Mouse (Mus musculus) liver, embryonic 14.5 days (tissue): ENCODE measurements at regions not wholly inside any gene's neighbourhood (a gene's known extent, or its start where the extent isn't known, plus 50 kb on each side); places are given as distances from the start of the nearest gene placed in this dataset.

ENCODE experiments used
- ATAC-seq: fragments of 200-750 bp; cut with Nextera tagmentation; 2 replicates; pipeline ENCODE4 v1.8.0; 2017; ENCODE audit warnings: moderate number of reproducible peaks, mild to moderate bottlenecking, moderate library complexity; ENCODE audit not compliant: insufficient read depth
- DNase-seq, 3 experiments: peaks; one replicate each; pipeline ENCODE4 v3.0.0-alpha.2; 2012 to 2013; ENCODE audit warnings: low read depth in 3 of 3, low spot score in 3 of 3
- H3K27ac ChIP-seq: fragments of 300-500 bp; sonication (generic); 2 replicates; pipeline ENCODE4 v1.5.1; 2014; ENCODE audit warnings: moderate library complexity, mild to moderate bottlenecking, control low read depth, inconsistent platforms
- H3K27me3 ChIP-seq: fragments of 300-500 bp; sonication (generic); 2 replicates; pipeline ENCODE4 v1.6.1; 2014; ENCODE audit warnings: mild to moderate bottlenecking, low read length, moderate library complexity; ENCODE audit not compliant: control insufficient read depth, insufficient read depth
- H3K36me3 ChIP-seq: fragments of 300-500 bp; sonication (generic); replicated peaks from 2 replicates; pipeline ENCODE4 v1.6.1; 2014; ENCODE audit warnings: low read depth; ENCODE audit not compliant: control insufficient read depth, insufficient read depth
- H3K4me1 ChIP-seq, 2 experiments: fragments of 200-500 bp in 1 of 2; fragments of 300-500 bp in 1 of 2; sonication (generic) in 1 of 2; replicated peaks; 2 replicates each; pipeline ENCODE4 v1.6.1; 2012 to 2014; ENCODE audit warnings: antibody characterized with exemption in 1 of 2, inconsistent platforms in 1 of 2, low read length in 1 of 2; ENCODE audit not compliant: control insufficient read depth in 2 of 2, insufficient read depth in 2 of 2
- H3K4me2 ChIP-seq: fragments of 300-500 bp; sonication (generic); 2 replicates; pipeline ENCODE4 v1.6.1; 2014; ENCODE audit warnings: low read depth, mild to moderate bottlenecking, control low read depth, moderate library complexity
- H3K4me3 ChIP-seq, 2 experiments: fragments of 200-500 bp in 1 of 2; fragments of 300-500 bp in 1 of 2; sonication (generic) in 1 of 2; 2 replicates each; pipeline ENCODE4 v1.5.1; 2012 to 2014; ENCODE audit warnings: low read depth in 2 of 2, low read length in 2 of 2, mild to moderate bottlenecking in 2 of 2, control low read depth in 1 of 2, inconsistent platforms in 1 of 2, moderate library complexity in 1 of 2; ENCODE audit not compliant: insufficient read depth in 1 of 2
- H3K9ac ChIP-seq: fragments of 300-500 bp; sonication (generic); replicated peaks from 2 replicates; pipeline ENCODE4 v1.6.1; 2014; ENCODE audit warnings: mild to moderate bottlenecking, control low read depth, moderate library complexity
- H3K9me3 ChIP-seq: fragments of 300-500 bp; sonication (generic); 2 replicates; pipeline ENCODE4 v1.6.1; 2016; ENCODE audit warnings: low read length, mixed read lengths; ENCODE audit not compliant: control insufficient read depth
- CTCF ChIP-seq: IDR thresholded peaks from 2 replicates; pipeline ENCODE4 v1.5.1; 2016; ENCODE audit warnings: antibody characterized with exemption, low read depth, control low read depth
- EP300 ChIP-seq: IDR thresholded peaks from 2 replicates; pipeline ENCODE4 v1.6.1; 2016; ENCODE audit warnings: antibody characterized with exemption, low read depth
- WGBS: fragments of 180-500 bp; shearing (Covaris S2); extraction: QIAGEN DNeasy Blood & Tissue Kit; methylation state at CpG from one replicate; pipeline ENCODE4 v1.1.7; 2014; ENCODE audit not compliant: insufficient replicate concordance; 5-methylcytosine and 5-hydroxymethylcytosine counted together

DNA sequence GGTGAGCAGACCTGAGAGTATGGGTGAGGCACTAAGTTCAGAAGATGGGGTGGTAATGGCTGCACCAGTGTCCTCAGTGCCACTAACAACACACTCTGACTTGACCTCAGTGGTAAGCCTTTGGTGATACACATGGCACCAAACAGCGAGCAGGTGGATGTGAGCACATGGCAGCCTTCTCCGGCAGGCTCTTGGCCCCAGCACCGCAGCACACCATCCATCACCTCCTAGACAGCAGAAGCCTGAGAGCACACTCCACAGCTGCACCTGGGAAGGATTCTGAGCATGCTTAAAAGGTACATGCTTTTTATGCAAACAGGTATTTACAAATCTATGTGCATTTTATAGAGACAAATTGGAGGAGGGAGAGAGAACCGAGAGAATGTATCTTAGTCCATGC is 223.7 kb downstream of the Lpin1 start:
- ATAC-seq (no peak), DNase-seq (no peak)
- Histone ChIP-seq H3K27ac (no peak overlapping the region), H3K4me1 (peaks cover 0 to 9% of the 10 kb centered on the region in 2 experiments; a peak in 2 of 4 replicates), H3K9me3 (no peaks in the 10 kb centered on the region), H3K27me3 (no peaks in the 10 kb centered on the region), H3K4me3 (no peak overlapping the region), H3K9ac (no peak overlapping the region), H3K36me3 (no peaks in the 10 kb centered on the region), H3K4me2 (no peak overlapping the region)
- 66% methylated on average over 4 of the region's 4 CpGs for WGBS
- no peak for TF ChIP-seq CTCF
- no peak for TF ChIP-seq EP300

DNA sequence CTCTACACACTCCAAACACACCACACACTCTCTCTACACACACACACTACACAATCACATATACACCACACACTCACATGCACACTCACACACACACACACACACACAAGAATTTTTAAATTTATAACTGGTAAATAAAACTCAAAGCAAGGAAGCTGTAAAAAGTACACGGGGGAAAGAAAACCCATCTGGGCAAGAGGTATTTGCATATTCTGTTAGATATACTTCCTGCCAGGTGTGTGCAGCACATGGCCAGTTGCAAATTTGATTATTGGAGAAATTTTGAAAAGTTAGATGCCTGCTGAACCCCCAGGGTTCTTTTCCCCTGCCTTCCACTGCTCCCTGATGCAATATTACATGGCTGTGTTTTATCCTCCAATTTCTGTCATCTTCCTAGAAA is 226.4 kb downstream of the Lpin1 start:
- 71% methylated on average over 1 of the region's 1 CpGs for WGBS
- Histone ChIP-seq H3K27me3 (no peaks in the 10 kb centered on the region), H3K36me3 (no peaks in the 10 kb centered on the region), H3K27ac (no peak overlapping the region), H3K4me3 (no peak overlapping the region), H3K4me2 (no peak overlapping the region), H3K4me1 (no peaks in the 10 kb centered on the region), H3K9ac (no peak overlapping the region), H3K9me3 (no peaks in the 10 kb centered on the region)
- TF ChIP-seq EP300: no peak
- TF ChIP-seq CTCF: no peak
- DNase-seq: no peak
- ATAC-seq: no peak

DNA sequence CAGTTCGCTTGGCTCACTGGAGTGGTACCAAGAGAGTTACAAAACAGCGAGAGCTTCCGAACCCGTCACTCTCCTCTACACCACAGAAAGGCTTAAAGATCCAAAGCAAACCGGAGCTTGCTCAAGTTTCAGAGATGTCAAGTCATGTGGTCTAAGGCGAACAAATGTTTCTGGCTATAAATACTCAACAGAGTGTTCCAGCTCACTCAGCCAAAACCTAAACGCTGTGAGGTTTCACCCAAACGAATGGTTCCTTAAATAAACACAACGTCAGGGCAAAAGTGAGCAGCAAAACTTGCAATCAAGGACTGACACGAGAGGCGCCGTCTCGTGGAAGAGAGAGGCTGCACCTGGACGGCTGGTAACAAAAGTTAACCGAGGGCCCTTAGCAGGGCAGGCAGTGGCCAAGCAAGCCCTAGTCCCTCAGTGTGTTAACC is 227.2 kb downstream of the Lpin1 start:
- no peaks in the 10 kb centered on the region for H3K36me3 ChIP-seq
- H3K4me1 ChIP-seq: no peaks in the 10 kb centered on the region
- ATAC-seq: no peak
- H3K4me3 ChIP-seq: no peak overlapping the region
- DNase-seq: no peak
- no peak overlapping the region for H3K9ac ChIP-seq
- H3K27me3 ChIP-seq: no peaks in the 10 kb centered on the region
- H3K4me2 ChIP-seq: no peak overlapping the region
- TF ChIP-seq CTCF (no peak), EP300 (no peak)
- WGBS: 65% methylated on average over 15 of the region's 15 CpGs
- H3K27ac ChIP-seq: no peak overlapping the region
- H3K9me3 ChIP-seq: no peaks in the 10 kb centered on the region

DNA sequence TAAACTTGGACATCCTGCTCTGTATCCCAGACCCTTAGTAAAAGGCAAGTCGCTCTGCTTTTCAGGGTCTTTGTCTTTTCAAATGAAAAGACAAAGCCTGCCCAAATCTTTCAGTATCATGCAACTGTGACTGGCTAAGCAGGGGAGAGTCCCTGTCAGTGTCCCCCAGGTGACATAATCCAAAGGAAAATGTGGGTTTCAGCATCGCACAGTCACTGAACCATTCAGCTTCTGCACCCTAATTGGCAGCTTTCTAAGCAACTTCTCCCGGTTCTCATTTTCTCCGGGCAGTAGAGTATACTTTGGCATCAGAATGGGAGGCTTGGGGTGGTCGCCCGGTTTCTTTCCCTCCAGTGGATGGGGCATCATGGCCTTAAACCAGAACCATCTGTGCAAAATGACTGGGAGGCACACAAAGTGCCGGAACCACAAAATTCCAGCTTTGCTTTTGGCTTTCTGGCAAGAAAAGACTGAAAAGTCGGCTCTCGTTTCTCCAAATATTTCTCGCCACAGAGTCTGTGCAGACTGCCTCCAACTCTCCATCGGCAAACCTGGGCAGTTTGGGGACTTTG is 228.3 kb downstream of the Lpin1 start:
- Histone ChIP-seq H3K27me3 (no peaks in the 10 kb centered on the region), H3K9me3 (no peaks in the 10 kb centered on the region), H3K9ac (no peak overlapping the region), H3K27ac (no peak overlapping the region), H3K4me2 (no peak overlapping the region), H3K36me3 (no peaks in the 10 kb centered on the region), H3K4me1 (no peaks in the 10 kb centered on the region), H3K4me3 (no peak overlapping the region)
- WGBS: 74% methylated on average over 11 of the region's 11 CpGs
- ATAC-seq (no peak), DNase-seq (no peak)
- no peak for TF ChIP-seq EP300
- no peak for TF ChIP-seq CTCF

DNA sequence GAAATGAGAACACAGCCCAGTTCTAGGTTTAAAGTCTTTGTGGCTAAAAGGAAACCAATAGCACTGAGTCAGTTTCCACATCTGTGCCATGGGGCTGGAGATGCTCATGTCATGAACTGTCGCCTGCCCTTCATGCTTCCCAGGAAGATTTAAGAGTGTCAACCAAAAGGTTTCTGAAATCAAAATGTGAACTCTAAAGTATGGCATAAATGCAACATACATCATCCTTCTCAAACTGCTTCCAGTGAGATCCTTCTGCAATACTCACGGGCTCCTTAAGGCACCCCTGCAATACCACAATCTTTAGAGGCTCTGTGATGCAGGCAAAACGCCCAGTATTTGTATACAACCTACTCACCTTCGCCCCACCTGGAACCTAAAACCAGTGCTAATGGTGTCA is 229.7 kb downstream of the Lpin1 start:
- H3K4me1 ChIP-seq: no peaks in the 10 kb centered on the region
- 41% methylated on average over 4 of the region's 4 CpGs for WGBS
- H3K4me2 ChIP-seq: no peak overlapping the region
- no peak for DNase-seq
- H3K36me3 ChIP-seq: no peaks in the 10 kb centered on the region
- no peak overlapping the region for H3K27ac ChIP-seq
- TF ChIP-seq CTCF (no peak), EP300 (no peak)
- no peaks in the 10 kb centered on the region for H3K9me3 ChIP-seq
- H3K4me3 ChIP-seq: no peak overlapping the region
- no peak for ATAC-seq
- no peaks in the 10 kb centered on the region for H3K27me3 ChIP-seq
- H3K9ac ChIP-seq: no peak overlapping the region
